Mouse (Mus musculus) bone marrow macrophage, adult 2 months (primary cell): ENCODE results near the gene Fbxw8.

ENCODE experiments used
- CTCF ChIP-seq: IDR thresholded peaks from 2 replicates; pipeline ENCODE4 v1.5.1; 2012; ENCODE audit warnings: low read depth, mild to moderate bottlenecking, low read length, moderate library complexity
- POLR2A ChIP-seq: IDR thresholded peaks from 2 replicates; pipeline ENCODE4 v1.6.1; 2012; ENCODE audit warnings: mild to moderate bottlenecking, low read depth, low read length, borderline replicate concordance

DNA sequence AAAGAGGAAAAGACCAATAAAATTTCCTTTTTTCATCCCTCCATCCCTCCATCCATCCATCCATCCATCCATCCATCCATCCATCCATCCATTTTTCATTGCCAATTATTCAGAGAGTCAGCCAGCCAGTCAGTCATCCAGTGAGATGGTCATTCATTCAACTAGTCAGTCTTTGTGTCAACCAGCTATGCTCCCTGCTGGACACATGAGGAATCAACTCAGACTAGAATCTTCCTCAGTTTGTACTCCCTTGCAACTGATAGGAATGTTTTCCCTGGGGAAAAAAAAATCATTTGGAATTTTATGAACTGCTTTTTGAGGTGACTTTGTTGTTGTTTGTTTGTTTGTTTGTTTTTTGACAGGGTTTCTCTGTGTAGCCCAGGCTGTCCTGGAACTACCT is 10.2 kb upstream of the Fbxw8 start:
- TF ChIP-seq CTCF (no peak), POLR2A (no peak)
